Mouse (Mus musculus) regulatory T cell (primary cell): ENCODE data around the gene Gm12184.

Experiments
- in situ Hi-C: fragments of 300-600 bp; cut with MboI, MseI; formaldehyde crosslinking; loops from one replicate; pipeline ENCODE4 v1.15.1; 2025; ENCODE audit warnings: high pct_unique_total_duplicates

Gene Gm12184

DNA sequence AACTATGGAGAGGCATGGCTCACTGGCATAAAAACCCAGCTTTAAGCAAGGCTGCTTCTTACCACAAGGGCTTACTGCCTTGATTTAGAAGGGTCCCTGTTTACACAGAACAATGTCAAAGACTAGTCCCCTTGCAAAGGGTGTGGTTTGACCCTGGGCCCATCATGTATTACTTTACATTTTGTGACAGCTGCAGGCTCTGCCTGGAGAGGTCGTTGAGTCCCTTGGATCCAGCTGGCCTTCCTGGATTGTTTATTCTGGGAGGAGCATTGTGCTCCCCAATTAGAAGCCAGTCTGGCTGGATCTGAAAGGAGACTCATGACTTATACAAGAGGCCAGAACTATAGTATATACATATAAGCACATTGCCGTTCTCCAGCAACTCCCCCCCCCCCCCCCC is 23.8 kb upstream of the Gm12184 start:
- in situ Hi-C loops: loop anchor here (5.0 to 10.0 kb wide), 2 partner anchors 33 to 395 kb away; partner anchors contain the start of genes Mgat1 and Trim41

DNA sequence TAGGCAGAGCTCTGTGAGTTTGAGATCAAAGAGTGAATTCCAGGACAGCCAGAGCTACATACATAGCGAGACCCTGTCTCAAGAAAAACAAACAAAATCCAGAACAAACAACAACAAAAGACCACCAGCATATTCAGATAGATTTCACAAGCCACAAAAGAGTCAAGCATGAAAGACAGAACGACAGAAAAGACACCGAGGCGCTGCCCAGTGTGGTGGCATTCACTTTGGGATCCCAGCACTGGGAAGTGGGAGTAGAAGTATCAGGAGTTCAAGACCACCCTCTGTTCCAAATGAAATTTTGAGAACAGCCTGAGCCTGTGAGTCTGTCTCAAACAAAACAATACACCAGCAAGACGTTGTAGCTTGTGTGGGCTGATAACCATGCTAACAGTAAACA is 20.4 kb upstream of the Gm12184 start:
- in situ Hi-C loops: loop anchor here (25.0 kb wide), 1 partner anchor 865 kb away; the partner anchor contains the start of gene Cnot6

DNA sequence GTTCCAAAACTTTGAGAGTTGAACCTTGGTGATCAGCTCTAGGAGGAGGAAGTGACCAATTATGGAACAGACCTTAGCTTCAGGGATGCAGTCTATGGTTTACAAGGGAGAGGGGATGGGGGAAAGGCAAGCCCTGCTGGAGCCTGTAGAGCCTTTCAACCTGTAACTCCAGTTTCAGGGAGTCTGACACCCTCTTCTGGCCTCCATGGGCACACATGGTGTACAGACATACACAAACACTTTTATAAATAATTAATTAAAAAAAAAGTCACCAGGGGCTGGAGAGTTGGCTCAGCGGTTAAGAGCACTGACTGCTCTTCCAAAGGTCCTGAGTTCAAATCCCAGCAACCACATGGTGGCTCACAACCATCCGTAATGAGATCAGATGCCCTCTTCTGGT is 19.9 kb upstream of the Gm12184 start:
- in situ Hi-C loops: loop anchor here (25.0 kb wide), 1 partner anchor 866 kb away; the partner anchor contains the start of gene Cnot6

DNA sequence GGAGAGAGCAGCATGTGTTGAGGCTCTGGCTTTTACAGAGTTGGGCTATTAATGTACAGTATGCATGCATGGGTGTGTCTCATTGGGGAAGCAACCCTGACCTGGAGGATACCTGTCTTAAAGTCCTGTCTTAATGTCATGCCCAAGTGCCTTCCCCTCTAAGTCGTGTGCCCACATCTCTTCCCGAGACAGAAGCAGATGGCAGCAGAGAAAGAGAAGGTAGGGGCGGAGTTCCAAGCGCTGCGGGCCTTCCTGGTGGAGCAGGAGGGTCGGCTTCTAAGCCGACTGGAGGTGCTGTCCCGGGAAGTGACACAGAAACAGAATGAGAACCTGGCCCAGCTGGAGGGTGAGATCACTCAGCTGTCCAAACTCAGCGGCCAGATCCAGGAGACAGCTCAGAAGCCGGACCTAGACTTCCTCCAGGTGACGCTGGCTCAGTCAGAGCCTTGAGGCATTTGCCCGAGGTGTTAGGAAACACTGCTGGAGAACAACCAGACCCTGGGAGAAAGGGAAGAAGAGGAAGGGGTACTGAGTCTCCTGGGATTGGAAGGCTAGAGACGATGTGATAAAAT is 18.9 kb upstream of the Gm12184 start:
- in situ Hi-C loops: loop anchor here (25.0 kb wide), 1 partner anchor 867 kb away; the partner anchor contains the start of gene Cnot6

DNA sequence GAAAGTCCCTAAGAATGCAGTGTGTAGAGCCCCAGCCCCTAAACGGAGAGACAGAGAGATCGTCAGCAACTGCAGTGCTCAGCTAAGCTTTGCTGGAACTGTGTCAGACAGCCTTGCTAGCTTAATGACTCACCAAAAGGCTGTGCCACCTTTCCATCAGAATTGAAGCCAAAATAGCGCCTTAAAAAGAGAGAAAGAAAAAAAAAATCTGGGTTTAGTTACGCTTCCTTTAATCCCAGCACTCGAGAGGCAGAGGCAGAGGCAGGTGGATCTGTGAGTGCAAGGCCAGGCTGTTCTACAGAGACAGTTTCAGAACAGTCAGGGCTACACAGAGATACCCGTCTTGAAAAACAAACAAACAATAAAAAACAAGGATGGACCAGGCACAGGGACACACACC is 17.9 kb upstream of the Gm12184 start:
- in situ Hi-C loops: loop anchor here (25.0 kb wide), 1 partner anchor 868 kb away; the partner anchor contains the start of gene Cnot6

DNA sequence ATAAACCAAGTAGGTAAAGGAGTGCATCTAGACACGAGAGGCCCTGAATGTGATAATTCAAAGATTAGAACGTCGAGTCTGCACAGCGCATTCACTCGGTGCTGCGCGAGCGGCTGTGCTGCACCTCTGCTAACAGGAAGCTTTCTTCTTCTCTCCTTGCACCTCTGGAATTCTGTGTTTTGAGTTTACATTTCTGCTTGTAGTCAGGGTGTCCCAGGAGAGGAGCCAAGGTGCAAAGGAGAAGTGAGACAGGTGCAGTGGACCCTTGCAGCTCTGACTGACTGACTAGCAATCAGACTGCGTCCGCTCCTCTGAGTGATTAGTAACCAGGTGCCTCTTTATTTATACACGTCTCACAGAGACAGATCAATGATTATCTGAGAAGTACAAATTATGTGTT is 16.7 kb upstream of the Gm12184 start:
- in situ Hi-C loops: loop anchor here (25.0 kb wide), 1 partner anchor 869 kb away; the partner anchor contains the start of gene Cnot6

DNA sequence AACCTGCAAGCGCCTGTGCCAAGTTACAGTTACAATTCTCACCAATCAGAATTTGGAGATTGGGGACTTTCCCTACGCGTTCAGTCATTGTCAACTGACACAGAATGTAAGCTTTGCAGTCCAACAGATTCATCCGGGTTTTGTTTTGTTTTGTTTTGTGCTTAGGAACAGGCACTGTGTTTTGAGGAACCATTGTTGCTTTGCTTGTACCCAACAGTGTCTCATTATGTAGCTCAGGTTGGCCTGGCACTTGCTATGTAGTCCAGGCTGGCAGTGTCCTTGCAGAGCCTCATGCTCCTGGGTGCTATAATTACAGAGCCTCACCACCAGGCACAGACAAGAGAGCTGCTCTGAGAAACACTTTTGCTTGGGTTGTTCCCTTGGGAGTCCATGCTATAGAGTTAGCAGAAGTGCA is 15.9 kb upstream of the Gm12184 start:
- in situ Hi-C loops: loop anchor here (25.0 kb wide), 1 partner anchor 870 kb away; the partner anchor contains the start of gene Cnot6

DNA sequence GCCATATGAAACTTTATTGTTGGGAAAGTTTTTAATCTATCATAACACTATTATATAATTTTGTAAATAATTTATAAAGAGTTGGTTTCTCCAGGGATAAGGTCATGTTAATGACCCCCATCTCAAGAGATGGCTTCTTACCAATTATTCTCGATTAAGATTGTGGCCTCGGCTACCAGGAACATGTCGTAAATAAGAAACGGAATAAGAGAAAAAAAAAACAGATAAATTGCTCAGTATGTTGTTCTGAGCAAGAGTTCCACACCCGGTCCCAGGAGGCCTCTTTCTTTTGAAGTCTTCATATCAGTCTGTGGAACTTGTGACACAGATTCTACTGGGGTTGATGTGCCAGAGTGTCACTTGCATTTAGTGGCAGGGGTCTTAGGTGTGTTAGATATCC is 14.8 kb upstream of the Gm12184 start:
- in situ Hi-C loops: loop anchor here (25.0 kb wide), 1 partner anchor 871 kb away; the partner anchor contains the start of gene Cnot6

DNA sequence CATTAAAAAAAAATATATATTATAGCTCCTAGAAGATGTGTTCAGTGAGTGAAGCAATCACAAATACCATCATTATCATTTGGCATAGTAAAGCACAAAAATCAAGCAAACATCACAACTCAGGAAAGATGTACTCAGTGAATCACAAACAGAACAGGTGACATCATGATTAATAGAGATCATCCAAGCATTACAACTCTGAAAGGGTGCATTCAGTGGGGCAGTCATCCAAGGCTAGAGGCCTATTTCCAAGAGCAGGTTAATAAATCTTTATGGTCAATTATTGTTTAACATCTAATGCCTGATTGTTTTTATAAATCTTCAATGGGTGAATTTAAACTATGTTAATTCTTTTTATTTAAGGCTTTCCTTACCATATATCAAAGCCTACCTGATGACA is 14.3 kb upstream of the Gm12184 start:
- in situ Hi-C loops: loop anchor here (25.0 kb wide), 1 partner anchor 871 kb away; the partner anchor contains the start of gene Cnot6

DNA sequence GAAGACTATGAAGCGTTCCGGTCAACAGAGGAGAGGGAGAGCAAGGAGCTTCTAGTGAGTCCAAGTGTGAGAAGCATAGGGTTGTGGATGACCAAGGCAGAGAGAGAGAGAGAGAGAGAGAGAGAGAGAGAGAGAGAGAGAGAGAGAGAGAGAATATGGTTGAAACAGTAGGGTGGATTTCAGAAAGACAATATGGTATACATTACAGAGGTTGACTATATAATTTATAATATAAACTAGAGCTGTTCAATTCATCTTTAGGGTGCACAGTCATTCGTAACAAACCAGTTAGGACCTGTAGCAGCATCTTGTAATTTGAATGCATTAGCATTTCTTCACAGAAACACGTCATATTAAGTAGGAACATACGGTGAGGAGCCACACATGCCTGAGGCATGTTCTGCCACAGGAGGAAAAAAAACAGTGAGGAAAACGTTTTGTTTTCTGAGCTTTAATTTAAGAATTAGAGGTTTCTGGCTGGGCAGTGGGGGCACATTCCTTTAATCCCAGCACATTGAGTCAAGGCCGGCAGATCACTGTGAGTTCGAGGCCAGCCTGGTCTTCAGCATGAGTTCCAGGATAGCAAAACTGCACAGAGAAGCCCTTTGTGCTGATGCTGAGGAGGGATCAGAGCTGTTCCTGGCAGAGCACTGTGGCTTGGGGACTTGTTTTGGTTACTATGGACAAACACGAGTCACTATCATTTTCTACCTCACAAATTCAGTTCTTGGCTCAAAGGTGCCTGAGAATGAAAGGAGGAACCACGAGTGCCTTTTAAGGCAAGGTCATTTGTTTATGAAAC is 12.6 kb upstream of the Gm12184 start:
- in situ Hi-C loops: loop anchor here (25.0 kb wide), 1 partner anchor 873 kb away; the partner anchor contains the start of gene Cnot6

DNA sequence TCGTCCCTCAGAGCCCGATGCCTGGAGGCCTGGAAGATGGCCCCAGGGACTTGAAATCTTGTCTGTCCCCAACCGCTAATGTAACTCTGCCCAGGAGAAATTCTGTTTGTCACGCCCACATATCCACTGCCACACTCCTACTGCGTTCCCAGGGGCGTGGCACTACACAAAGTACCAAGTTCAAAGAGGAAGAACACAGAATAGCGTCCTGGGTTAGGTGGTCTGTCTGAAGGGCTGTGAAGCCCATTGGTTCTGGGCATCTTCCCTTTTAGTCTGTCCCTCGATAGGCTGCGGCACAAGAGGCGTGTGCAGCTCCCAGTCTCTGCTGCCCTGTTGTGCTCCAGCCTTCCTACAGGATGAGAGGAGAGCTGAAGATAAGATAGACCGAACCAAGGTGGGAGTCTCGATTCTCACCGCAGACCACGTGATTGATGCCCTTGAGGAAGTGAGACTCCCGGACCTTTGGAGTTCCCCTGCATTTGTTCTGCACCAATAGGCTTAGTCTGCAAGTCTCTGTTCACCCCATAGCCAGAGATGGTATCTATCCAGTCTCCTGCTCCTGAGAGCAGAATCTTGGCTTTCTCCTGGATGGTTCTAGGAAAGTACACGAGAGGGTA is 11.8 kb upstream of the Gm12184 start:
- in situ Hi-C loops: loop anchor here (25.0 kb wide), 1 partner anchor 874 kb away; the partner anchor contains the start of gene Cnot6

DNA sequence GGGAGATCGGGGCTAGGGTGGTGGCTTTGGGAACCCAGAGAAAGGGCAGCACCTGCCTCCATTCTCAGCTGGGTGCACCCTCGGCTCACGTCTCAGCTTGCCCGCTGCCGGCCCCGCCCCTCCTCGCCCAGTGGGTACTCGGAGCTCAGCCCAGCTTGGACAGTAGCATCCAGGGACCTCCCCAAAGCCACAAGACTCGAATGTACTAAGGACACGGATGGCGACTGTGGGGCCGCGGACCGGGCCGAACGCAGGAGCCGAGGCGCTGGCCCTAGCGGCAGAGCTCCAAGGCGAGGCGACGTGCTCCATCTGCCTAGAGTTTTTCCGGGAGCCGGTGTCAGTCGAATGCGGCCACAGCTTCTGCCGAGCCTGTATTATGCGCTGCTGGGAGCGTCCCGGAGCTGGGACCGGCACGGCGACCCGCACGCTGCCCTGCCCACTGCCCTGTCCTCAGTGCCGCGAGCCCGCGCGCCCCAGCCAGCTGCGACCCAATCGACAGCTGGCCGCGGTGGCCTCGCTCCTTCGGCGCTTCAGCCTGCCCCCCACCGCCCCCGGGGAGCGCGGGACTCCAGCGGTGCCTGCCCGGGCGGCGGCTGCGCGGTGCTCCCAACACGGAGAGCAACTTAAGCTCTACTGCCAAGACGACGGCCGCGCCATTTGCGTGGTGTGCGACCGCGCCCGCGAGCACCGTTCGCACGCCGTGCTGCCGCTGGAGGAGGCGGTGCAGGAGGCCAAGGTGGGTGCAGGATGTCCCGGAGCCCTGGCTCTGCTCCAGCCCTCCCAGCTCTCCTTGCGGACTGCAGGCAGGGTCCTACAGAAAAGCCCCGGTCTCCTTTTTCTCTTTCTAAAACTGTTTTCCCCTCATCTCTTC is 11.1 kb upstream of the Gm12184 start:
- in situ Hi-C loops: loop anchor here (25.0 kb wide), 1 partner anchor 875 kb away; the partner anchor contains the start of gene Cnot6

DNA sequence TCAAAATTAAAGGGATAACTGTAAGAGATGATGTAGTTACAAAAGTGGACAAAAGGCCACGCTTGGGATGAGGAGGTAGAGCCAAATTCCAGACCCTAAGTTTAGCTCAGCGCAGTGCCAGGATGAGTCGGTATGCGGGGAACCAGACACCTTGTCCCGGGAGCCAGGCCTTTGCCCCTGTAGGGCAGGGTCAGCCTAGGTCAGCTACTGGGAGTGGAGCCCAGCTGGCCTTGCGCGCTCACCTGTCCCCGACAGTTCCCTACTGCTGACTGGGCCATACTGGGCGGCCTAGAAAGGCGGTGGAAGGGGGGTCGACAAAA is 10.5 kb upstream of the Gm12184 start:
- in situ Hi-C loops: loop anchor here (25.0 kb wide), 1 partner anchor 875 kb away; the partner anchor contains the start of gene Cnot6

DNA sequence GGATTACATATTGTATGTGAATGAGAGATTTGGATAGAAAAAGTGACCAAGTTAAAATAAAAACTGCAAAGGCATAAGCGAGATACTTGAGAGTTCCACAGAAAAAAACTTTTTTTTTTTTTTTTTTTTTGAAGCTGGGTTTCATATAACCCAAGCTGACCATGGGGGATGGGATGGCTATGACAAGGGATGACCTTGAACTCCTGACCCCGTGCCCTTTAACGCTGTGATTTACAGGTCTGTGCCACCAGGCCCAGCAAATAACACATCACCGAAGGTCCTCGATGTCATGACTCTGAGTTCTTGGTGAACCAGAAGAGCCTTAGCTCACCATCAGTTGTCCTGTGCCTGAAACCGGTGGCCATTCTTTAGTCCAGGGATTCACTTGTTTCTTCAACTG is 9.5 kb upstream of the Gm12184 start:
- in situ Hi-C loops: loop anchor here (25.0 kb wide), 1 partner anchor 876 kb away; the partner anchor contains the start of gene Cnot6

DNA sequence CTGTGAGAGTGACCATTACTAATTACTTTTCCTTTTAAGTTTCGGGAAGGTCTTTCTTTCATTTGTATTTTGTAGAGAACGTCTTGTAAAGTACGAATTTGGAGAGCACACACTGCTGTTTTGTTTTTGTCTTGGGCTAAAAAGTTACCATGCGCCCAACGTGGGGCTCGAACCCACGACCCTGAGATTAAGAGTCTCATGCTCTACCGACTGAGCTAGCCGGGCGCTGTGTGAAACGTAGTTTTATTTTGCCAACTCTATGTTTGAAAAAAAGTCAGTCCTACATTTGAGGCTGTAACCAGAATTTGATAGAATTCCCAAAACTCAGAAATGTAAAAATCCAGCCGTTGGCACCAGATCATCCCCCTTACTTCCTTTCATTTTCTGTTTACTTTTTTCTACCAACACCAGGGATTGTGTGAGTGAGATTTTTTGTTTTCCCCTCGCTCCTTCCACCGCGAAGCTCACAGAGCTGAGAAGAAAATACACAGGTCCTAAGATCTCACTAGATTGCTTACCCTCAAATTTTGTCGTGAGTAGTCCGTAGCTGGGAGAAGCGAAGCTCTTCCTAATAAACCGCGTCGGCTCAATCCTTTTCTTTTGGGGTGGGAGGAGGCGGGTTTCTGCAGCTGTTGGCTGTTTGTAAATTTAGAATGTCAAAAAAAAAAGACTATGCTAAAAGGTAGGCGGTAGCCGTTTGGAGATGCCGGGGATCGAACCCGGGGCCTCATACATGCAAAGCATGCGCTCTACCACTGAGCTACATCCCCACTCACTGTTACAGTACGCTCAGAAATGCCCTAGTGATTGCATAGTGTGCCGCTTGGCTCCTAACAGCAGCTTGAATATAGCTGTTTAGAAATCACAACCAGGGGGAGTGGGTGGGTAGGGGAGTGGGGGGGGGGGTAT is 7.5 kb upstream of the Gm12184 start:
- in situ Hi-C loops: loop anchor here (25.0 kb wide), 1 partner anchor 878 kb away; the partner anchor contains the start of gene Cnot6

DNA sequence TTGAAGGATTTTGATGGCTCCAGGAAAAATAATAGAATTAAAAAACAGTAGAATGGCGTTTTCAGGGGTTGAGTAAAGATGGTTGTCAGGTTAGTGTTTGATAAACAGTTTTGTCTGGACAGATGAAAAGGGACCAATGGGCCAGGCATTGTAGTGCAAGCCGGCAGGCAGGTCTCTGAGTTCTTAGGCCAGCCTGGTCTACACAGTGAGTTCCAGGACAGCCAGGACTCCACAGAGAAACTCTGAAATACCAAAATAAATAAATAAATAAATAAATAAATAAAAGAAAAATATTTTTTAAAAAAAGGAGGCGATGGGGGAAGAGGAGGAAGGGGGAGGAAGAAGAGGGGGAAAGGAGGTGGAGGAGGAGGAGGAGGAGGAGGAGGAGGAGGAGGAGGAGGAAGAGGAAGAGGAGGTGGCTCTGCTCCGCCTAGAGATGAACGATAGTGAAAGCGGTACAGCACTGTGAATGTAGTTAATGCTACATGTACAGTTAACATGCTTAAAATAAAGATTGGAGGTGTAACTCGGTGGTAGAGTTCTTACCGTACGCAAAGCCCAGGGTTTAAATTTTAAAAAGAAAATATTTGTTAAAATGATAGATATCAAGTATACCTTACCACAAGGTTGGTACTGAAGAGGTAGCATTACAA is 6.7 kb upstream of the Gm12184 start:
- in situ Hi-C loops: loop anchor here (25.0 kb wide), 1 partner anchor 879 kb away; the partner anchor contains the start of gene Cnot6

DNA sequence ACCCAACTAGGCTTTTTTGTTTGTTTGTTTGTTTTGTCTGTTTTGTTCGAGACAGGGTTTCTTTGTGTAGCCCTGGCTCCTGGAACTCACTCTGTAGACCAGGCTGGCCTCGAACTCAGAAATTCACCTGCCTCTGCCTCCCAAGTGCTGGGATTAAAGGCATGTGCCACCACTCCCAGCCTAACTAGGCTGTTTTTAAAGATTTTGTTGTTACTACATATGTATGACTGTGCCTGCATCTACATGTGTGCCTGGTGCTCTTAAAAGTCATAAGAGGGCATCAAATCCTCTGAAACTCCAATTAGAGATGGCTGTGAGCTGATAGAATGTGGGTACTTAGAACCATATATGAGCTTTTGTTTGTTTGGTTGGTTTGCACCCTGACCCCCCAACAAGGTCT is 4.8 kb upstream of the Gm12184 start:
- in situ Hi-C loops: loop anchor here (25.0 kb wide), 1 partner anchor 881 kb away; the partner anchor contains the start of gene Cnot6

DNA sequence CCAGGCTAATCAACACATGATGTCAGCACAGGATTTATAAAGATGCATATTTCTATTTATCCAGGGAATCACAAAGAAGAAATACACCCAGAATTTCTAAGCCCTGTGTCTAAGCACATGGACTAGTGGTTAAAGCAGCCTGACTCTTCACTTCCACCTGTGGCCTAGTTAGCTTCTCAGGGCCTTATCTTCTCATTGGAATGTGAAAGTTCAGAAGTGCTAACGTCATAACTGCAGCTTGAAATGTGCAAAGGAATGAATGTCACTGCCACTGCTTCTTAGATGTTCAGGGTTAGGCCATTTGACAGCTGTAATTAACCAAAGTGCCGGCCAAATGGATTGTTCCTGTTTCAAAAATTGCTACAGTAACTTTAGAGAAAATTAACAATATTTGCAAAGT is 3.8 kb upstream of the Gm12184 start:
- in situ Hi-C loops: loop anchor here (25.0 kb wide), 1 partner anchor 882 kb away; the partner anchor contains the start of gene Cnot6

DNA sequence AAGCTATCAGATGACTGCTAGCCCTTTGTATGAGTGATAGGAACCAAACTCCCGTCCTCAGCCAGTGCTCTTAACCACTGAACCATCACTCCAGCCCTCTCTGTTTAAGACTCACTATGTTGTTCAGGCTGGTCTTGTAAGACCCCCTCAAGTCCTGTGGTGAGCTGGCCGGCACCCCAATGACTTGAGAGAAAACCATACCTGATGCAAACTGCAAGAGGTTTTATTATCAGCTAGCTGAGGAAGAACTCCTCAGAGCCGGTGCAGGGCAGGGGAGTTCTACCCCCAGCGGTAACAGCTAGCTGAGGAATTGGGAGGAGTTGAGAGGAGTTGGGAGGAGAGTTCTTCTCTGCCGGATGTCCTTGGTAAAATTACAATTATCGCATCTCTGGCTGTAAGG is 1.5 kb upstream of the Gm12184 start:
- in situ Hi-C loops: loop anchor here (25.0 kb wide), 1 partner anchor 884 kb away; the partner anchor contains the start of gene Cnot6
